Mouse (Mus musculus) lung, embryonic 14.5 days (tissue): ENCODE results near the gene Klhl22. TPM values are rescaled to one million over a fixed set of nuclear protein-coding genes. Genes with fewer than 3 reads are reported as not detected.
A peak's percentile ranks its signal among the peaks of the same experiment; 100 is the strongest.

Experiments
- ATAC-seq: fragments of 200-750 bp; cut with Nextera tagmentation; 2 replicates; pipeline ENCODE4 v1.8.0; 2017; ENCODE audit warnings: mild to moderate bottlenecking, moderate TSS enrichment, moderate library complexity; ENCODE audit not compliant: insufficient read depth
- DNase-seq: peaks from one replicate; pipeline ENCODE4 v3.0.0-alpha.2; 2015
- H3K27ac ChIP-seq: fragments of 300-500 bp; sonication (generic); 2 replicates; pipeline ENCODE4 v1.5.1; 2014; ENCODE audit warnings: low read depth, mild to moderate bottlenecking, moderate library complexity
- H3K27me3 ChIP-seq: fragments of 300-500 bp; sonication (generic); 2 replicates; pipeline ENCODE4 v1.6.1; 2014; ENCODE audit warnings: low read length, control low read depth; ENCODE audit not compliant: insufficient read depth
- H3K36me3 ChIP-seq: fragments of 300-500 bp; sonication (generic); 2 replicates; pipeline ENCODE4 v1.6.1; 2014; ENCODE audit warnings: control low read depth; ENCODE audit not compliant: insufficient read depth
- H3K4me1 ChIP-seq: fragments of 300-500 bp; sonication (generic); 2 replicates; pipeline ENCODE4 v1.6.1; 2014; ENCODE audit warnings: antibody characterized with exemption, control low read depth; ENCODE audit not compliant: insufficient read depth
- H3K4me2 ChIP-seq: fragments of 300-500 bp; sonication (generic); 2 replicates; pipeline ENCODE4 v1.6.1; 2014; ENCODE audit warnings: mild to moderate bottlenecking
- H3K4me3 ChIP-seq: fragments of 300-500 bp; sonication (generic); 2 replicates; pipeline ENCODE4 v1.5.1; 2014; ENCODE audit warnings: low read depth, low read length
- H3K9ac ChIP-seq: fragments of 300-500 bp; sonication (generic); 2 replicates; pipeline ENCODE4 v1.6.1; 2014
- H3K9me3 ChIP-seq: fragments of 300-500 bp; sonication (generic); 2 replicates; pipeline ENCODE4 v1.6.1; 2016; ENCODE audit warnings: low read depth, low read length, control low read depth
- CTCF ChIP-seq: IDR thresholded peaks from 2 replicates; pipeline ENCODE4 v1.5.1; 2016; ENCODE audit warnings: antibody characterized with exemption, low read depth
- whole genome bisulfite sequencing: fragments of 180-500 bp; shearing (Covaris S2); extraction: QIAGEN DNeasy Blood & Tissue Kit; methylation state at CpG from one replicate; pipeline ENCODE4 v1.1.7; 2014; 5-methylcytosine and 5-hydroxymethylcytosine counted together
- polyA plus RNA-seq: library from polyadenylated mRNA; unstranded; fragments of >200 nt; fragmentation: Nextera tagmentation; extraction: Ambion mirVana; gene quantifications from 2 replicates; pipeline ENCODE4 v1.2.1, GENCODE M21; 2014

Gene Klhl22
- polyA plus RNA-seq, 1 experiment from 2014 or later: 70.7 TPM

DNA sequence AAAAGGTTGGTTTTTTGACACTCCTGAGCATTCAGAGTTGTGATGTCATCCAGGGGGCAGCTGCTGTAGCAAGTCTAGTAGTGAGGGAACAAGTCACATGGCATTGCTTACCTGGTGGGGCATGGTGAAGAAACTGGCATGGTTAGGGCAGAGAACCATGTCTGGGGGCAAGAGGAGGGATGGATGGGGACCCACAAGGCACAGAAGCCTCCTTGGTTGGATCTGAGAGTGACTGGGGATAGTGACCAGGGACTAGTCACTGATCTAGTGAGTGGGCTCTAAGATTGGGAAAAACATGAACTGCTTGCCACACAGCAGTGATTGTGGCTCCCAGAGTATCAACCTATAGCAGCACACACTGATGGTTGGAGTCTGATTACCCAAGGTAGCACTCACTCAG lies 40.2 kb downstream of the Klhl22 start:
- no peak for ATAC-seq
- H3K27me3 ChIP-seq: peaks cover 38% of the 10 kb centered on the region
- DNase-seq: no peak
- no peak overlapping the region for H3K27ac ChIP-seq
- peaks cover 22% of the 10 kb centered on the region; the same call in 1 of the 2 replicates for H3K36me3 ChIP-seq
- peak overlapping the region; percentile 82 for H3K4me2 ChIP-seq
- TF ChIP-seq CTCF: no peak
- peaks cover 43% of the 10 kb centered on the region for H3K4me1 ChIP-seq
- peak overlapping the region; percentile 79; the same call in 1 of the 2 replicates for H3K4me3 ChIP-seq
- no peaks in the 10 kb centered on the region for H3K9me3 ChIP-seq
- no peak overlapping the region for H3K9ac ChIP-seq

DNA sequence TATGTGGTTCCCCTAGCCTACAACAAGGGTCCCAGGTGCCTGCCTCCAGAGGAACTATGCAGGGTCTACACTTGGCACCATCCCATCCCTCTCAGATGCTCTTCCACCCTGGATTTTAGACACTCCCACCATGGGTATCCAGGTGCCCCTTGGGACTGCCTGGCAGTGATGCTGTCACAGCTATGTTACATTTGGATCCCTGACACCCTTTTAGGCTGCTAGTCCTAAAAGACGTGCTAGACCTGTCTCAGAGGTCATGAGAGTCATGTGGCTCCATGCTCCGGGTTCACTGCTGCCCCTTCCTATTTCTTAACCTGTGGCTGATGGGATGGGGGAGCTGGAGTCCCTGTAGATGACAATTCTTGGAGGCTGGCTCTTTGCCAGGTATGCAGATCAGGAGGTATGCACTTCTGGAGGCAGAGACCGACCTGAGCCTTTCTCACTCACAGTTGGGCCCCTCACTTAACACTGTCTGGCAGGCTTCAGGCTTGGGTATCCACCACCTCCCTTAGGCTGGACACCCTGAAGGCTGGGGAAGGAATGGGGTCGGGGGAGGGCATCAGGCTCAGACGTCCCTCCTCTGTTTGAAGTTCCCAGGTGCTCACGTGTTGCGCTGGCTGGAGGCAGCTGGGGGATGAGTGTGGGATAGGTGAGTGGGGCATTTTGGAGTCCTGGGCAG lies 42.5 kb downstream of the Klhl22 start:
- no peak for ATAC-seq
- Histone ChIP-seq H3K4me1 (peaks cover 46% of the 10 kb centered on the region), H3K9ac (no peak overlapping the region), H3K9me3 (no peaks in the 10 kb centered on the region), H3K4me2 (peak overlapping the region; percentile 59), H3K27me3 (peaks cover 61% of the 10 kb centered on the region), H3K4me3 (peak overlapping the region; percentile 31), H3K27ac (no peak overlapping the region), H3K36me3 (peaks cover 37% of the 10 kb centered on the region; the same call in 1 of the 2 replicates)
- TF ChIP-seq CTCF: no peak
- 20% methylated on average over 7 of the region's 7 CpGs for WGBS
- peak; percentile 51 for DNase-seq

DNA sequence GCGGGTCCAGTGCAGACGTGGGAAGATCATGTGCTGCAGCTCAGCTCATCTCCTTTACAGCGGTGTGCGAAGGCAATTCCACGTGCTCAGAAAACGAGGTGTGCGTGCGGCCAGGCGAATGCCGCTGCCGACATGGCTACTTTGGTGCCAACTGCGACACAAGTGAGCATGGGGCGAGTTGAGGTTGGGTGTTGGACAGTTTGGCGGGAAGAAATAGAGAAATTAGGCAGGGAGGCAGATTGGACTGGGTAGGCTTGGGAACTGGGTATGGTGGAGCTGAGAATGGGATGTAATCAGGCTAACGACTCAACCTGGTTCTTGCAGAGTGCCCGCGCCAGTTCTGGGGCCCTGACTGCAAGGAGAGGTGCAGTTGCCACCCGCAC lies 43.0 kb downstream of the Klhl22 start:
- peak; percentile 25 for DNase-seq

DNA sequence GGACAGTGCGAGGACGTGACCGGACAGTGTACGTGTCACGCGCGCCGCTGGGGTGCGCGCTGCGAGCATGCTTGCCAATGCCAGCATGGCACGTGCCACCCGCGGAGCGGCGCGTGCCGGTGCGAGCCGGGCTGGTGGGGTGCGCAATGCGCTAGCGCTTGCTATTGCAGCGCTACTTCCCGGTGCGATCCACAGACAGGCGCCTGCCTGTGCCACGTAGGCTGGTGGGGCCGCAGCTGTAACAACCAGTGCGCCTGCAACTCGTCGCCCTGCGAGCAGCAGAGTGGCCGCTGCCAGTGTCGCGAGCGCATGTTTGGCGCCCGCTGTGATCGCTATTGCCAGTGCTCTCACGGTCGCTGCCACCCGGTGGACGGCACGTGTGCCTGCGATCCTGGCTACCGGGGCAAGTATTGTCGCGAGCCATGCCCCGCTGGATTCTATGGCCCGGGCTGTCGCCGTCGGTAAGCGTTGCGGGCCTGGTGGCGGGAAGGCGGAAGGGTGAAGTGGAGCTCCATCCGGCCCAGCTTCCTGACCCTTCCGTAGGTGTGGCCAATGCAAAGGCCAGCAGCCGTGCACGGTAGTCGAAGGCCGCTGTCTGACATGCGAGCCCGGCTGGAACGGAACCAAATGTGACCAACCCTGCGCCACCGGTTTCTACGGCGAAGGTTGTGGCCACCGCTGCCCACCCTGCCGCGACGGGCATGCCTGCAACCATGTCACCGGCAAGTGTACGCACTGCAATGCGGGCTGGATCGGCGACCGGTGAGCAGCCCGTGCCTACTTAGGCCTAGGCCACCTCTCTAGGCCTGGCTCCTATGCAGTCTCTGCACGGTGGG lies 43.6 kb downstream of the Klhl22 start:
- ATAC-seq: no peak
- Histone ChIP-seq H3K4me2 (peak overlapping the region; percentile 59), H3K36me3 (peaks cover 48% of the 10 kb centered on the region), H3K4me1 (peaks cover 56% of the 10 kb centered on the region), H3K4me3 (peak overlapping the region; percentile 31), H3K9ac (peak overlapping the region; percentile 29), H3K27me3 (peaks cover 61% of the 10 kb centered on the region), H3K27ac (no peak overlapping the region), H3K9me3 (no peaks in the 10 kb centered on the region)
- WGBS: 16% methylated on average over 83 of the region's 83 CpGs
- peak; percentile 58 for DNase-seq
- 0 out of 2 replicates have a peak, but pooled peaks have one; percentile 18 for TF ChIP-seq CTCF

More for the DNA sequence above, 43.0 kb downstream of the Klhl22 start:
- no peak for TF ChIP-seq CTCF
- Histone ChIP-seq H3K36me3 (peaks cover 42% of the 10 kb centered on the region; the same call in 1 of the 2 replicates), H3K27ac (no peak overlapping the region), H3K9ac (peak overlapping the region; percentile 29), H3K4me1 (peaks cover 50% of the 10 kb centered on the region), H3K27me3 (peaks cover 63% of the 10 kb centered on the region), H3K4me2 (peak overlapping the region; percentile 59), H3K9me3 (no peaks in the 10 kb centered on the region), H3K4me3 (peak overlapping the region; percentile 31)
- ATAC-seq: no peak
- 26% methylated on average over 18 of the region's 18 CpGs for WGBS

DNA sequence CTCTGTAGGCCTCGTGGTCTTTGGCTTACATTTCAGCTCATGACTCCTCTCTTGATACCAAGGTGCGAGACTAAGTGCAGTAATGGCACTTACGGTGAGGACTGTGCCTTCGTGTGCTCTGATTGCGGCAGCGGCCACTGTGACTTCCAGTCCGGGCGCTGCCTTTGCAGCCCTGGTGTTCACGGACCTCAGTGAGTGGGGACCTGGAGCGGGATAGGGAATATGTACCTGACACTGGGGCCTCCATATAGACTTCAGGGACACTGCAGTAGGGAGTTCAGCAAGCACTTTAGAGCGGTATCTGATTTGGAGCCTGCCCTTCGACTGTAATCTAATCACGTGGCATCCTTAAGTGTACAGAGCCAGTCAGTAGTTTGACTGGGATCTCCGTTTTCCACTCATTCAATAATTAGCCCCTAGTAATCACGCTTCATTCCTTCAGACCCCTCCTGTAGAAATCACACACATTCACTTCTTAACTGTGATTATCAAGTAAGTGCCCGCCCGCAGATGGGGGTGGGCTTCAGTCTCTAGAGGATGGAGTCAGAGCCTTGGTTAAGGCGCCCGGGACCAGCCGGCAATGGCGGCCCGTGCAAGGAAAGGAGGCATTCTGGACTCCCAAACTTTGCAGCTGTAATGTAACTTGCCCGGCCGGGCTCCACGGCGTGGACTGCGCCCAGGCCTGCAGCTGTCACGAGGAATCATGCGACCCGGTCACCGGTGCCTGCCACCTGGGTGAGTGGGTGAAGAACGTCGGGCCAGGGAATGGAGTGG lies 44.4 kb downstream of the Klhl22 start:
- ATAC-seq: no peak; the same call in 1 of the 2 replicates
- Histone ChIP-seq H3K9ac (peak overlapping the region; percentile 29; the same call in 1 of the 2 replicates), H3K27ac (0 out of 2 replicates have a peak overlapping the region, but pooled peaks have one; percentile 4), H3K4me1 (peaks cover 56% of the 10 kb centered on the region), H3K27me3 (peaks cover 58% of the 10 kb centered on the region), H3K36me3 (peaks cover 55% of the 10 kb centered on the region), H3K4me3 (peak overlapping the region; percentile 28), H3K9me3 (no peaks in the 10 kb centered on the region), H3K4me2 (peak overlapping the region; percentile 59)
- WGBS: 32% methylated on average over 33 of the region's 33 CpGs
- peak; percentile 24 for DNase-seq
- TF ChIP-seq CTCF: no peak

DNA sequence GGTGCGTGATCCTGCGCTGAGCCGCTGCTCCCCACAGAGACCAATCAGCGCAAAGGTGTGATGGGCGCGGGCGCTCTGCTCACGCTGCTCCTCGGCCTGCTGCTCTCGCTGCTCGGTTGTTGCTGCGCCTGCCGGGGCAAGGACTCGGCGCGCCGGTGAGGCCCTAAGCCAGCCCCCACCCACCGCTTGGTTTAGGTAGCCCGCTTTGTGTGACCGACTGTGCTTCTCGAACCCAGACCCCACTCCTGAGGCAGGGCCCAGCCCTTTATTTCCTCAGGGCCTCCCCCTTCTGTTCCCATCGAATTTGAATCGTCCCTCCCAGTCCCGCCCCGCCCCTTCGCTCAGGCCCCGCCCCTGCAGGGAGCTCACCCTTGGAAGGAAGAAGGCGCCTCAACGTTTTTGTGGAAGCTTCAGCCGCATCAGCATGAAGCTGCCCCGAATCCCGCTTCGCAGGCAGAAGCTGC lies 45.1 kb downstream of the Klhl22 start:
- ATAC-seq (peak; percentile 13; the same call in 1 of the 2 replicates), DNase-seq (peak; percentile 67)
- peaks cover 61% of the 10 kb centered on the region for H3K4me1 ChIP-seq
- peaks cover 58% of the 10 kb centered on the region for H3K27me3 ChIP-seq
- H3K9me3 ChIP-seq: no peaks in the 10 kb centered on the region
- 9% methylated on average over 33 of the region's 33 CpGs for WGBS
- no peak for TF ChIP-seq CTCF
- no peak overlapping the region for H3K9ac ChIP-seq
- H3K4me2 ChIP-seq: peak overlapping the region; percentile 59
- H3K36me3 ChIP-seq: peaks cover 55% of the 10 kb centered on the region
- H3K27ac ChIP-seq: 0 out of 2 replicates have a peak overlapping the region, but pooled peaks have one; percentile 4
- H3K4me3 ChIP-seq: peak overlapping the region; percentile 28
